Mouse (Mus musculus): ENCODE measurements around the gene Trim29. TPM values are rescaled to one million over a fixed set of nuclear protein-coding genes. Genes with fewer than 3 reads are reported as not detected.

The Trim29 gene
- total and polyA plus RNA-seq, 3 experiments: not detected

- TF ChIP-seq POLR2AphosphoS5 (IDR thresholded peaks at IDR 0.05; ENCODE audit: insufficient replicate concordance, low read depth, low read length) (no peak), CTCF (IDR thresholded peaks at IDR 0.05; ENCODE audit: low read depth, low read length) (no peak), GATA1 (IDR thresholded peaks at IDR 0.05; ENCODE audit: borderline replicate concordance, low read length) (no peak), GATA2 (IDR thresholded peaks at IDR 0.05; ENCODE audit: borderline replicate concordance, low read depth, low read length) (no peak), TAL1 (conservative IDR thresholded peaks at IDR 0.05; ENCODE audit: low read depth, low read length) (no peak)
- H3K36me3 ChIP-seq (replicated peaks): no peaks in the 10 kb centered on the region
- H3K27me3 ChIP-seq (ENCODE audit: insufficient read depth, low read length): no peaks in the 10 kb centered on the region; the same call in none of the 2 replicates
- 0 out of 2 replicates have a peak, but pooled peaks cover 2% of the 10 kb centered on the region for H3K4me1 ChIP-seq (ENCODE audit: insufficient read depth, low read depth, low read length)
- no peak overlapping the region for H3K4me3 ChIP-seq (ENCODE audit: low read depth, low read length)
- DNase-seq (ENCODE audit: low spot score) (no peak), ATAC-seq (ENCODE audit: extremely low read depth, insufficient number of reproducible peaks, low FRiP score, poor library complexity, severe bottlenecking) (no peak)
- H3K9me3 ChIP-seq (replicated peaks): peaks cover 28% of the 10 kb centered on the region
Measured at GRCm38 (mm10) chr9:43309087-43309872, 1.4 kb upstream of the Trim29 start.

GRCm38 (mm10) chr9:43312190-43312589, 1.5 kb downstream of the Trim29 start:
- Histone ChIP-seq H3K4me1 (ENCODE audit: insufficient read depth, low read depth, low read length) (no peaks in the 10 kb centered on the region), H3K36me3 (replicated peaks) (no peaks in the 10 kb centered on the region), H3K9me3 (replicated peaks) (peaks cover 37% of the 10 kb centered on the region), H3K27me3 (ENCODE audit: insufficient read depth, low read length) (no peaks in the 10 kb centered on the region; the same call in none of the 2 replicates), H3K4me3 (ENCODE audit: low read depth, low read length) (no peak overlapping the region)
- TF ChIP-seq GATA2 (IDR thresholded peaks at IDR 0.05; ENCODE audit: borderline replicate concordance, low read depth, low read length) (no peak), TAL1 (conservative IDR thresholded peaks at IDR 0.05; ENCODE audit: low read depth, low read length) (no peak), CTCF (IDR thresholded peaks at IDR 0.05; ENCODE audit: low read depth, low read length) (no peak), GATA1 (IDR thresholded peaks at IDR 0.05; ENCODE audit: borderline replicate concordance, low read length) (no peak), POLR2AphosphoS5 (IDR thresholded peaks at IDR 0.05; ENCODE audit: insufficient replicate concordance, low read depth, low read length) (no peak)
- no peak for DNase-seq (ENCODE audit: low spot score)
- ATAC-seq (ENCODE audit: extremely low read depth, insufficient number of reproducible peaks, low FRiP score, poor library complexity, severe bottlenecking): no peak

- TF ChIP-seq CTCF (IDR thresholded peaks at IDR 0.05; ENCODE audit: low read depth, low read length): no peak
- no peak for TF ChIP-seq POLR2AphosphoS5 (IDR thresholded peaks at IDR 0.05; ENCODE audit: insufficient replicate concordance, low read depth, low read length)
- no peak for TF ChIP-seq GATA1 (IDR thresholded peaks at IDR 0.05; ENCODE audit: borderline replicate concordance, low read length)
- no peak for TF ChIP-seq TAL1 (conservative IDR thresholded peaks at IDR 0.05; ENCODE audit: low read depth, low read length)
- no peak for TF ChIP-seq GATA2 (IDR thresholded peaks at IDR 0.05; ENCODE audit: borderline replicate concordance, low read depth, low read length)
- ATAC-seq (ENCODE audit: extremely low read depth, insufficient number of reproducible peaks, low FRiP score, poor library complexity, severe bottlenecking) (no peak), DNase-seq (ENCODE audit: low spot score) (no peak)
- Histone ChIP-seq H3K4me3 (ENCODE audit: low read depth, low read length) (no peak overlapping the region), H3K4me1 (ENCODE audit: insufficient read depth, low read depth, low read length) (no peaks in the 10 kb centered on the region), H3K36me3 (replicated peaks) (no peaks in the 10 kb centered on the region), H3K27me3 (ENCODE audit: insufficient read depth, low read length) (no peaks in the 10 kb centered on the region; the same call in none of the 2 replicates), H3K9me3 (replicated peaks) (peaks cover 40% of the 10 kb centered on the region)
Measured at GRCm38 (mm10) chr9:43313805-43314204, 3.2 kb downstream of the Trim29 start.

- Histone ChIP-seq H3K4me1 (ENCODE audit: insufficient read depth, low read depth, low read length) (no peaks in the 10 kb centered on the region), H3K36me3 (replicated peaks) (no peaks in the 10 kb centered on the region), H3K27me3 (ENCODE audit: insufficient read depth, low read length) (no peaks in the 10 kb centered on the region; the same call in 1 of the 2 replicates), H3K4me3 (ENCODE audit: low read depth, low read length) (no peak overlapping the region), H3K9me3 (replicated peaks) (peaks cover 45% of the 10 kb centered on the region)
- no peak for ATAC-seq (ENCODE audit: extremely low read depth, insufficient number of reproducible peaks, low FRiP score, poor library complexity, severe bottlenecking)
- no peak for TF ChIP-seq POLR2AphosphoS5 (IDR thresholded peaks at IDR 0.05; ENCODE audit: insufficient replicate concordance, low read depth, low read length)
- no peak for TF ChIP-seq TAL1 (conservative IDR thresholded peaks at IDR 0.05; ENCODE audit: low read depth, low read length)
- TF ChIP-seq GATA1 (IDR thresholded peaks at IDR 0.05; ENCODE audit: borderline replicate concordance, low read length): no peak
- no peak for TF ChIP-seq CTCF (IDR thresholded peaks at IDR 0.05; ENCODE audit: low read depth, low read length)
- TF ChIP-seq GATA2 (IDR thresholded peaks at IDR 0.05; ENCODE audit: borderline replicate concordance, low read depth, low read length): no peak
- DNase-seq (ENCODE audit: low spot score): no peak
Measured at GRCm38 (mm10) chr9:43315320-43315950, 4.8 kb downstream of the Trim29 start.

- Histone ChIP-seq H3K9me3 (replicated peaks) (peaks cover 38% of the 10 kb centered on the region), H3K36me3 (replicated peaks) (no peaks in the 10 kb centered on the region), H3K4me1 (ENCODE audit: insufficient read depth, low read depth, low read length) (no peaks in the 10 kb centered on the region), H3K27me3 (ENCODE audit: insufficient read depth, low read length) (no peaks in the 10 kb centered on the region), H3K4me3 (ENCODE audit: low read depth, low read length) (no peak overlapping the region)
- DNase-seq (ENCODE audit: low spot score) (no peak), ATAC-seq (ENCODE audit: extremely low read depth, insufficient number of reproducible peaks, low FRiP score, poor library complexity, severe bottlenecking) (no peak)
- TF ChIP-seq GATA1 (IDR thresholded peaks at IDR 0.05; ENCODE audit: borderline replicate concordance, low read length): no peak
- TF ChIP-seq TAL1 (conservative IDR thresholded peaks at IDR 0.05; ENCODE audit: low read depth, low read length): no peak
- no peak for TF ChIP-seq GATA2 (IDR thresholded peaks at IDR 0.05; ENCODE audit: borderline replicate concordance, low read depth, low read length)
Measured at GRCm38 (mm10) chr9:43316466-43316865, 5.8 kb downstream of the Trim29 start.

- DNase-seq (ENCODE audit: low spot score) (no peak), ATAC-seq (ENCODE audit: extremely low read depth, insufficient number of reproducible peaks, low FRiP score, poor library complexity, severe bottlenecking) (no peak)
- TF ChIP-seq GATA1 (IDR thresholded peaks at IDR 0.05; ENCODE audit: borderline replicate concordance, low read length) (no peak), CTCF (IDR thresholded peaks at IDR 0.05; ENCODE audit: low read depth, low read length) (no peak), GATA2 (IDR thresholded peaks at IDR 0.05; ENCODE audit: borderline replicate concordance, low read depth, low read length) (no peak), TAL1 (conservative IDR thresholded peaks at IDR 0.05; ENCODE audit: low read depth, low read length) (no peak), POLR2AphosphoS5 (IDR thresholded peaks at IDR 0.05; ENCODE audit: insufficient replicate concordance, low read depth, low read length) (no peak)
- Histone ChIP-seq H3K27me3 (ENCODE audit: insufficient read depth, low read length) (no peaks in the 10 kb centered on the region), H3K4me1 (ENCODE audit: insufficient read depth, low read depth, low read length) (0 out of 2 replicates have a peak, but pooled peaks cover 3% of the 10 kb centered on the region), H3K36me3 (replicated peaks) (no peaks in the 10 kb centered on the region), H3K4me3 (ENCODE audit: low read depth, low read length) (no peak overlapping the region), H3K9me3 (replicated peaks) (peaks cover 34% of the 10 kb centered on the region)
Measured at GRCm38 (mm10) chr9:43318661-43319060, 8.0 kb downstream of the Trim29 start.

Data from G1E (cell line).